Mouse (Mus musculus): ENCODE measurements around the gene Vmn2r86.

GRCm38 (mm10) chr10:130420401-130420800 lies 35.4 kb downstream of the Vmn2r86 start:
- no peak for TF ChIP-seq CTCF (conservative IDR thresholded peaks at IDR 0.05; ENCODE audit: low read length)
- no peak for TF ChIP-seq POU5F1 (IDR thresholded peaks at IDR 0.05; ENCODE audit: borderline replicate concordance, low read length)
- TF ChIP-seq NANOG (IDR thresholded peaks at IDR 0.05; ENCODE audit: borderline replicate concordance, low read length) = no peak

Data from E14TG2a.4 (cell line).